Mouse (Mus musculus) liver, embryonic 14.5 days (tissue): ENCODE data around the gene Tnnt3.

Experiments
- CTCF ChIP-seq: IDR thresholded peaks from 2 replicates; pipeline ENCODE4 v1.5.1; 2016; ENCODE audit warnings: antibody characterized with exemption, low read depth, control low read depth
- EP300 ChIP-seq: IDR thresholded peaks from 2 replicates; pipeline ENCODE4 v1.6.1; 2016; ENCODE audit warnings: antibody characterized with exemption, low read depth

- TF ChIP-seq EP300 (no peak), CTCF (no peak)
These were observed 62.6 kb downstream of the Tnnt3 start for GRCm38 (mm10) chr7:142560942-142561855.
